Mouse (Mus musculus) liver, embryonic 14.5 days (tissue): ENCODE results near the gene Vash2. TPM values are rescaled to one million over a fixed set of nuclear protein-coding genes. Genes with fewer than 3 reads are reported as not detected.
A peak's percentile ranks its signal among the peaks of the same experiment; 100 is the strongest.

Source experiments
- ATAC-seq: fragments of 200-750 bp; cut with Nextera tagmentation; 2 replicates; pipeline ENCODE4 v1.8.0; 2017; ENCODE audit warnings: moderate number of reproducible peaks, mild to moderate bottlenecking, moderate library complexity; ENCODE audit not compliant: insufficient read depth
- DNase-seq, 3 experiments: peaks; one replicate each; pipeline ENCODE4 v3.0.0-alpha.2; 2012 to 2013; ENCODE audit warnings: low read depth in 3 of 3, low spot score in 3 of 3
- H3K27ac ChIP-seq: fragments of 300-500 bp; sonication (generic); 2 replicates; pipeline ENCODE4 v1.5.1; 2014; ENCODE audit warnings: moderate library complexity, mild to moderate bottlenecking, control low read depth, inconsistent platforms
- H3K27me3 ChIP-seq: fragments of 300-500 bp; sonication (generic); 2 replicates; pipeline ENCODE4 v1.6.1; 2014; ENCODE audit warnings: mild to moderate bottlenecking, low read length, moderate library complexity; ENCODE audit not compliant: control insufficient read depth, insufficient read depth
- H3K36me3 ChIP-seq: fragments of 300-500 bp; sonication (generic); replicated peaks from 2 replicates; pipeline ENCODE4 v1.6.1; 2014; ENCODE audit warnings: low read depth; ENCODE audit not compliant: control insufficient read depth, insufficient read depth
- H3K4me1 ChIP-seq, 2 experiments: fragments of 200-500 bp in 1 of 2; fragments of 300-500 bp in 1 of 2; sonication (generic) in 1 of 2; replicated peaks; 2 replicates each; pipeline ENCODE4 v1.6.1; 2012 to 2014; ENCODE audit warnings: antibody characterized with exemption in 1 of 2, inconsistent platforms in 1 of 2, low read length in 1 of 2; ENCODE audit not compliant: control insufficient read depth in 2 of 2, insufficient read depth in 2 of 2
- H3K4me2 ChIP-seq: fragments of 300-500 bp; sonication (generic); 2 replicates; pipeline ENCODE4 v1.6.1; 2014; ENCODE audit warnings: low read depth, mild to moderate bottlenecking, control low read depth, moderate library complexity
- H3K4me3 ChIP-seq, 2 experiments: fragments of 200-500 bp in 1 of 2; fragments of 300-500 bp in 1 of 2; sonication (generic) in 1 of 2; 2 replicates each; pipeline ENCODE4 v1.5.1; 2012 to 2014; ENCODE audit warnings: low read depth in 2 of 2, low read length in 2 of 2, mild to moderate bottlenecking in 2 of 2, control low read depth in 1 of 2, inconsistent platforms in 1 of 2, moderate library complexity in 1 of 2; ENCODE audit not compliant: insufficient read depth in 1 of 2
- H3K9ac ChIP-seq: fragments of 300-500 bp; sonication (generic); replicated peaks from 2 replicates; pipeline ENCODE4 v1.6.1; 2014; ENCODE audit warnings: mild to moderate bottlenecking, control low read depth, moderate library complexity
- H3K9me3 ChIP-seq: fragments of 300-500 bp; sonication (generic); 2 replicates; pipeline ENCODE4 v1.6.1; 2016; ENCODE audit warnings: low read length, mixed read lengths; ENCODE audit not compliant: control insufficient read depth
- CTCF ChIP-seq: IDR thresholded peaks from 2 replicates; pipeline ENCODE4 v1.5.1; 2016; ENCODE audit warnings: antibody characterized with exemption, low read depth, control low read depth
- EP300 ChIP-seq: IDR thresholded peaks from 2 replicates; pipeline ENCODE4 v1.6.1; 2016; ENCODE audit warnings: antibody characterized with exemption, low read depth
- WGBS: fragments of 180-500 bp; shearing (Covaris S2); extraction: QIAGEN DNeasy Blood & Tissue Kit; methylation state at CpG from one replicate; pipeline ENCODE4 v1.1.7; 2014; ENCODE audit not compliant: insufficient replicate concordance; 5-methylcytosine and 5-hydroxymethylcytosine counted together
- polyA plus RNA-seq, 2 experiments: library from polyadenylated mRNA; depleted of rRNA in 1 of 2; stranded (reverse) in 1 of 2; unstranded in 1 of 2; fragments of >200 nt; fragmentation: Nextera tagmentation in 1 of 2; extraction: Ambion mirVana in 1 of 2; gene quantifications; 2 replicates each; pipeline versions ENCODE4 v1.2.1 to v1.2.3; 2012 to 2014

The Vash2 gene
- polyA plus RNA-seq, 2 experiments: 0.40 to 0.81 TPM

DNA sequence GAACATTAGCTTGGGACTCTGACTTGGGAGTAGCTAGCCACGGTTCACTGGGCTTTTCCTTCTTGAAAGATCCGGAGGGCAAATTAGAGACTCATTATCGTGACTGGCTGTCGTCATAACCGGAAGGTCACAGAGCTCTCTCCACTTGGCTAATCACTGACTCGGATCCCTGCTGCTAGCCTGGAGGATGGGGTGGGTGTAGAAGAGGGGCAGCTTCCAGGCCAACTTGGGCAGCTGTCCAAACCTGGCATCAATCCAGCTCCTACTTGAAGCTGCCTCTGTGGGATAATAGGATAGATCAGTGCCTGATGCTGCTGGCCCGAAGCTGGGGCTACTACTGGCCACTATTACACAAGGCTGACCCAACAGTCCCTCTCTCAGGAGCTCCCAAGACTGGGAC, 16.5 kb upstream of the Vash2 start:
- no peaks in the 10 kb centered on the region for H3K36me3 ChIP-seq
- DNase-seq: no peak
- no peaks in the 10 kb centered on the region for H3K9me3 ChIP-seq
- H3K4me3 ChIP-seq: no peak overlapping the region
- no peaks in the 10 kb centered on the region for H3K4me1 ChIP-seq
- ATAC-seq: no peak
- H3K4me2 ChIP-seq: no peak overlapping the region
- WGBS: 67% methylated on average over 7 of the region's 7 CpGs
- no peak for TF ChIP-seq EP300
- TF ChIP-seq CTCF: no peak
- H3K9ac ChIP-seq: no peak overlapping the region
- H3K27ac ChIP-seq: no peak overlapping the region
- H3K27me3 ChIP-seq: no peaks in the 10 kb centered on the region

GRCm38 (mm10) chr1:190989437-190990082, 10.5 kb upstream of the Vash2 start:
- WGBS: 60% methylated on average over 9 of the region's 9 CpGs

GRCm38 (mm10) chr1:190981412-190981811, 2.3 kb upstream of the Vash2 start:
- Histone ChIP-seq H3K4me3 (no peak overlapping the region), H3K4me2 (no peak overlapping the region), H3K4me1 (no peaks in the 10 kb centered on the region), H3K9ac (no peak overlapping the region), H3K27ac (no peak overlapping the region), H3K36me3 (no peaks in the 10 kb centered on the region), H3K27me3 (peaks cover 38% of the 10 kb centered on the region), H3K9me3 (no peaks in the 10 kb centered on the region)
- ATAC-seq: no peak
- no peak for TF ChIP-seq EP300
- TF ChIP-seq CTCF: no peak
- WGBS: 63% methylated on average over 4 of the region's 4 CpGs
- DNase-seq: no peak

More at GRCm38 (mm10) chr1:190989437-190990082, 10.5 kb upstream of the Vash2 start:
- TF ChIP-seq EP300: no peak
- peak; percentile 42 for TF ChIP-seq CTCF
- no peak for ATAC-seq
- Histone ChIP-seq H3K27ac (no peak overlapping the region), H3K9ac (no peak overlapping the region), H3K4me1 (no peaks in the 10 kb centered on the region), H3K36me3 (no peaks in the 10 kb centered on the region), H3K27me3 (no peaks in the 10 kb centered on the region), H3K4me3 (no peak overlapping the region), H3K4me2 (no peak overlapping the region), H3K9me3 (no peaks in the 10 kb centered on the region)
- no peak for DNase-seq

DNA sequence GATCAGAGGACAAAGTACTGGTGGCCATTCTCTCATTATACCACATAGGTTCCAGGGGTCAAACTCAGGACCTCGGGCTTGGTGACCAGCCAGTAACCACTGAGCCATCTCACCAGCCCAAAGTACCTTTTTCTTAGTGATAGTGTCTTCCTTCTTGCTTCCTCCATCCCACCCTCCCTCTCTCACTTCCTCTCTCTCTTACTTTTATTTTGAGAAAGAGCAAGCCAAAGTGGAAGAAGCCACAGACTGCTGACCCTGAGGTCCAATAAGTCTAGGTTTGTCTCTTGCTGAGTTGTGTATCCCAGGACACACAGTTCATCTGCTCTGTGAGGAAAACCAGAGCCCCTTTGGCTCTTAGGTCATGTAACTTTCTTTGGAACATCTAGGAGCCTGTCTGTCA, 1.4 kb upstream of the Vash2 start:
- Histone ChIP-seq H3K27ac (no peak overlapping the region), H3K36me3 (no peaks in the 10 kb centered on the region), H3K4me1 (no peaks in the 10 kb centered on the region), H3K4me2 (no peak overlapping the region), H3K9ac (no peak overlapping the region), H3K9me3 (no peaks in the 10 kb centered on the region), H3K4me3 (no peak overlapping the region), H3K27me3 (peaks cover 39% of the 10 kb centered on the region)
- WGBS: 58% methylated on average over 1 of the region's 1 CpGs
- ATAC-seq (no peak), DNase-seq (no peak)
- no peak for TF ChIP-seq EP300
- TF ChIP-seq CTCF: no peak

- Histone ChIP-seq H3K36me3 (no peaks in the 10 kb centered on the region), H3K27ac (no peak overlapping the region), H3K9me3 (no peaks in the 10 kb centered on the region), H3K4me3 (peak overlapping the region; percentile 8 to 48), H3K4me1 (no peaks in the 10 kb centered on the region), H3K4me2 (peak overlapping the region; percentile 61), H3K9ac (no peak overlapping the region), H3K27me3 (peaks cover 43% of the 10 kb centered on the region)
- DNase-seq (no peak), ATAC-seq (no peak)
- TF ChIP-seq CTCF: no peak
- no peak for TF ChIP-seq EP300
- WGBS: 1% methylated on average over 44 of the region's 46 CpGs
These were observed 504 bp downstream of the Vash2 start for GRCm38 (mm10) chr1:190978511-190979073.
